Mouse (Mus musculus): ENCODE measurements around the gene Caskin1.

DNA sequence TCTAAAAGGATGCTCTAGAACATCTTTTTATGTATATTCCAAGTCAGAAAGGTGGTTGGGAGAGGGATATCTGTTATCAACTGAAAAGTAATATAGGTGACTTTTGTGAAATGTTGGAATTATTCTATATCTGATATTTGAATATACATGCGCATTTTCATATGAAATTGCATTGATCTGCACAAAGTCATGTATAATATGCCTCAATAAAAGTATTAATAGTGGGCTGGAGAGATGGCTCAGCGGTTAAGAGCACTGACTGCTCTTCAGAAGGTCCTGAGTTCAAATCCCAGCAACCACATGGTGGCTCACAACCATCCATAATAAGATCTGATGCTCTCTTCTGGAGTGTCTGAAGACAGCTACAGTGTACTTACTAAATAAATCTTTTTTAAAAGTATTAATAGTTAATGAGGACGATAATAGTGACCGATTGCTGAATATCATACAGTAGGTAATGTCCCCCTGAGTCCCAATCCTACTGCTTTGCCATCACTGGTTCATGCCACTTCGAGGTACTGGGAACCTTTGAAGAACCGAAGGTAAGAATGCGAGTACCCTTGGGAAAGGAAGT lies 19.0 kb upstream of the Caskin1 start:
- TF ChIP-seq CTCF (IDR thresholded peaks at IDR 0.05; ENCODE audit: low read depth, low read length): no peak
- no peak for TF ChIP-seq POLR2A (IDR thresholded peaks at IDR 0.05; ENCODE audit: borderline replicate concordance, low read depth, low read length)

All from bone marrow macrophage, adult 2 months (primary cell).